Mouse (Mus musculus): ENCODE results near the gene Larp4. TPM values are rescaled to one million over a fixed set of nuclear protein-coding genes. Genes with fewer than 3 reads are reported as not detected.
A peak's percentile ranks its signal among the peaks of the same experiment; 100 is the strongest.
"Not testable (repeated sequence)": the region's sequence is repeated elsewhere in the genome, so short reads cannot be mapped to it uniquely, and the experiment has no call there.

Gene Larp4
- 25.4 and 29.3 TPM in 2 replicates for polyA plus RNA-seq (2012; rRNA removed)
- 32.6 and 33.4 TPM in 2 replicates for polyA plus RNA-seq (2014; fragmentation: Nextera tagmentation; extraction: Ambion mirVana)

GRCm38 (mm10) chr15:99969765-99970164 is at the start of gene Larp4:
Larp4 (plus strand) TSS chr15:99970065.
- 84% methylated on average over 6 of the region's 6 CpGs for WGBS

GRCm38 (mm10) chr15:99931231-99931630 is 38.6 kb upstream of the Larp4 start:
- ATAC-seq (ENCODE audit: low FRiP score, low read depth) (no peak), DNase-seq (ENCODE audit: low spot score) (peak; percentile 5)
- H3K9ac ChIP-seq (ENCODE audit: low read depth, low read length, severe bottlenecking) = no peak overlapping the region
- no peak for TF ChIP-seq POLR2A (IDR thresholded peaks at IDR 0.05; ENCODE audit: borderline replicate concordance, extremely low read depth, insufficient read depth, insufficient read length)
- no peak overlapping the region for H3K4me2 ChIP-seq (replicated peaks; ENCODE audit: low read depth, low read length, severe bottlenecking)
- WGBS = 67% methylated on average over 8 of the region's 8 CpGs
- H3K27me3 ChIP-seq (ENCODE audit: control insufficient read depth, insufficient read depth, low read length) = no peaks in the 10 kb centered on the region
- no peak overlapping the region for H3K27ac ChIP-seq (replicated peaks; ENCODE audit: low read depth, low read length)
- H3K4me1 ChIP-seq (ENCODE audit: control insufficient read depth, insufficient read depth, low read length) = no peaks in the 10 kb centered on the region
- H3K9me3 ChIP-seq (ENCODE audit: control insufficient read depth, low read length) = no peaks in the 10 kb centered on the region
- no peaks in the 10 kb centered on the region for H3K36me3 ChIP-seq (ENCODE audit: control insufficient read depth, insufficient read depth, low read length)
- H3K4me3 ChIP-seq (replicated peaks; ENCODE audit: low read length) = no peak overlapping the region

More at GRCm38 (mm10) chr15:99969765-99970164, at the start of gene Larp4:
- not testable (repeated sequence) for ATAC-seq (ENCODE audit: low FRiP score, low read depth); H3K27me3 ChIP-seq (ENCODE audit: control insufficient read depth, insufficient read depth, low read length); H3K4me1 ChIP-seq (ENCODE audit: control insufficient read depth, insufficient read depth, low read length); H3K4me2 ChIP-seq (replicated peaks; ENCODE audit: low read depth, low read length, severe bottlenecking); H3K27ac ChIP-seq (replicated peaks; ENCODE audit: low read depth, low read length); H3K9me3 ChIP-seq (ENCODE audit: control insufficient read depth, low read length); DNase-seq (ENCODE audit: low spot score); H3K9ac ChIP-seq (ENCODE audit: low read depth, low read length, severe bottlenecking); H3K4me3 ChIP-seq (replicated peaks; ENCODE audit: low read length); H3K36me3 ChIP-seq (ENCODE audit: control insufficient read depth, insufficient read depth, low read length)

GRCm38 (mm10) chr15:99934501-99934900 is 35.4 kb upstream of the Larp4 start:
- no peak overlapping the region for H3K9ac ChIP-seq (ENCODE audit: low read depth, low read length, severe bottlenecking)
- H3K9me3 ChIP-seq (ENCODE audit: control insufficient read depth, low read length) = no peaks in the 10 kb centered on the region
- ATAC-seq (ENCODE audit: low FRiP score, low read depth) = no peak
- no peaks in the 10 kb centered on the region for H3K36me3 ChIP-seq (ENCODE audit: control insufficient read depth, insufficient read depth, low read length)
- no peak for DNase-seq (ENCODE audit: low spot score)
- H3K4me1 ChIP-seq (ENCODE audit: control insufficient read depth, insufficient read depth, low read length) = no peaks in the 10 kb centered on the region
- no peak overlapping the region for H3K27ac ChIP-seq (replicated peaks; ENCODE audit: low read depth, low read length)
- no peak overlapping the region for H3K4me3 ChIP-seq (replicated peaks; ENCODE audit: low read length)
- no peak for TF ChIP-seq POLR2A (IDR thresholded peaks at IDR 0.05; ENCODE audit: borderline replicate concordance, extremely low read depth, insufficient read depth, insufficient read length)
- 47% methylated on average over 1 of the region's 1 CpGs for WGBS
- H3K4me2 ChIP-seq (replicated peaks; ENCODE audit: low read depth, low read length, severe bottlenecking) = no peak overlapping the region
- H3K27me3 ChIP-seq (ENCODE audit: control insufficient read depth, insufficient read depth, low read length) = no peaks in the 10 kb centered on the region

GRCm38 (mm10) chr15:99936659-99937058 is 33.2 kb upstream of the Larp4 start:
- no peak overlapping the region for H3K9ac ChIP-seq (ENCODE audit: low read depth, low read length, severe bottlenecking)
- no peak overlapping the region for H3K4me2 ChIP-seq (replicated peaks; ENCODE audit: low read depth, low read length, severe bottlenecking)
- no peak overlapping the region for H3K4me3 ChIP-seq (replicated peaks; ENCODE audit: low read length)
- no peaks in the 10 kb centered on the region for H3K27me3 ChIP-seq (ENCODE audit: control insufficient read depth, insufficient read depth, low read length)
- no peaks in the 10 kb centered on the region for H3K9me3 ChIP-seq (ENCODE audit: control insufficient read depth, low read length)
- no peak for TF ChIP-seq POLR2A (IDR thresholded peaks at IDR 0.05; ENCODE audit: borderline replicate concordance, extremely low read depth, insufficient read depth, insufficient read length)
- DNase-seq (ENCODE audit: low spot score) (no peak), ATAC-seq (ENCODE audit: low FRiP score, low read depth) (no peak)
- 94% methylated on average over 3 of the region's 3 CpGs for WGBS
- H3K27ac ChIP-seq (replicated peaks; ENCODE audit: low read depth, low read length) = no peak overlapping the region
- no peaks in the 10 kb centered on the region for H3K36me3 ChIP-seq (ENCODE audit: control insufficient read depth, insufficient read depth, low read length)
- no peaks in the 10 kb centered on the region for H3K4me1 ChIP-seq (ENCODE audit: control insufficient read depth, insufficient read depth, low read length)

GRCm38 (mm10) chr15:99937841-99938240 is 32.0 kb upstream of the Larp4 start:
- DNase-seq (ENCODE audit: low spot score) (no peak), ATAC-seq (ENCODE audit: low FRiP score, low read depth) (no peak)
- Histone ChIP-seq H3K27ac (replicated peaks; ENCODE audit: low read depth, low read length) (no peak overlapping the region), H3K27me3 (ENCODE audit: control insufficient read depth, insufficient read depth, low read length) (no peaks in the 10 kb centered on the region), H3K4me2 (replicated peaks; ENCODE audit: low read depth, low read length, severe bottlenecking) (no peak overlapping the region), H3K36me3 (ENCODE audit: control insufficient read depth, insufficient read depth, low read length) (no peaks in the 10 kb centered on the region), H3K9ac (ENCODE audit: low read depth, low read length, severe bottlenecking) (no peak overlapping the region), H3K4me3 (replicated peaks; ENCODE audit: low read length) (no peak overlapping the region), H3K9me3 (ENCODE audit: control insufficient read depth, low read length) (no peaks in the 10 kb centered on the region), H3K4me1 (ENCODE audit: control insufficient read depth, insufficient read depth, low read length) (no peaks in the 10 kb centered on the region)
- no peak for TF ChIP-seq POLR2A (IDR thresholded peaks at IDR 0.05; ENCODE audit: borderline replicate concordance, extremely low read depth, insufficient read depth, insufficient read length)
- 88% methylated on average over 8 of the region's 8 CpGs for WGBS

- H3K4me1 ChIP-seq (ENCODE audit: control insufficient read depth, insufficient read depth, low read length) = no peaks in the 10 kb centered on the region
- no peak overlapping the region for H3K4me2 ChIP-seq (replicated peaks; ENCODE audit: low read depth, low read length, severe bottlenecking)
- no peak overlapping the region for H3K9ac ChIP-seq (ENCODE audit: low read depth, low read length, severe bottlenecking)
- no peak overlapping the region for H3K27ac ChIP-seq (replicated peaks; ENCODE audit: low read depth, low read length)
- no peak for TF ChIP-seq POLR2A (IDR thresholded peaks at IDR 0.05; ENCODE audit: borderline replicate concordance, extremely low read depth, insufficient read depth, insufficient read length)
- H3K4me3 ChIP-seq (replicated peaks; ENCODE audit: low read length) = no peak overlapping the region
- 52% methylated on average over 2 of the region's 2 CpGs for whole genome bisulfite sequencing
- H3K27me3 ChIP-seq (ENCODE audit: control insufficient read depth, insufficient read depth, low read length) = no peaks in the 10 kb centered on the region
- no peaks in the 10 kb centered on the region for H3K36me3 ChIP-seq (ENCODE audit: control insufficient read depth, insufficient read depth, low read length)
- no peaks in the 10 kb centered on the region for H3K9me3 ChIP-seq (ENCODE audit: control insufficient read depth, low read length)
- DNase-seq (ENCODE audit: low spot score) (no peak), ATAC-seq (ENCODE audit: low FRiP score, low read depth) (no peak)
These were observed 29.4 kb upstream of the Larp4 start for GRCm38 (mm10) chr15:99940426-99940825.

Data from limb, embryonic 14.5 days (tissue).